ENCODE assay signal across 9 mouse cellular contexts in the genomic region with DNA sequence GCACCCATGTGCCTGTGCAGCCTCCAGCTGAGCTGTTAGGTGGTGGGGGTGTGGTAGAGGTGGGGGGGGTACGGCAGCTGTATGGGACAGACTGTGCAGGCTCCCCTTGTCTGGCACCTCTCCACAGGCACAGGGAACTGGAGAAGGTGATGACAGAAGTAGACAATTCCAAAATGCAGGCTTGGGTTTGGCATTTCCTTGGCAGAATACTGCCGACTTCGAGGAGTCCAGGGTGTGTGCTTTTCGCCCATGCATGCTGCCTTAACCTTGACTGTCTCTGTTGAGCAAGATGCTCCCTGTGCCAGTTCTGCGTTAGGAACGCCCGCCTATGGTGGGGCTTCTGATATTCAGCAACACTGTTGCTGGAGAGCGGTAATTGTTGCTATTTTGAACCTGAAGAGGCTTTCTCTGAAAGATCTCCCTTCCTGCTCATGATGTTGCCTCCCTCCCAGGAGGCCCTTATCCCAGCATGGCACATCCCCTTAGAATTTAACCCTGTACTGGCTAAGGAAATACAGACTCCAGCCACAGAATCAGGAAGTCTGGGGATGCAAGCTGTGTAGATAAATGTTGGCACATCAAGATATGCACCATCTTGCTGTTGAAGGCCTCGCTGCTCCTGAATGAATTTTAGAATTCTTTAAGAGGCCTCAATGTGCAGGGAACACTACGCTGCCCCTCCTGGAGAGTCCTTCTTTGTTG. TPM values are rescaled to one million over a fixed set of nuclear protein-coding genes. Genes with fewer than 3 reads are reported as not detected.
A peak's percentile ranks its signal among the peaks of the same experiment; 100 is the strongest.
DNase-seq lines count a peak whose midpoint lies in the region; ATAC-seq and TF ChIP-seq lines count a peak whose summit lies in the region.
"Had no signal": no experiment of that assay in that cellular context is flagged by ENCODE, and none has a peak within 500 bp of the region (broad histone marks: within the 10 kb centered on the region; RNA-seq: fewer than 3 reads in every experiment).

No protein-coding gene starts in this region.

- no peaks in the 10 kb centered on the region for H3K27me3 ChIP-seq in lung, embryonic 14.5 days (ENCODE audit: insufficient read depth, low read length)
- H3K27me3 ChIP-seq in hindbrain, embryonic 12.5 days, result no peaks in the 10 kb centered on the region
- H3K27me3 ChIP-seq in kidney, adult 2 months (replicated peaks; ENCODE audit: control insufficient read depth, insufficient read depth, low read length), result no peaks in the 10 kb centered on the region

- no peak; the same call in 1 of the 2 replicates for ATAC-seq in lung, embryonic 14.5 days (ENCODE audit: insufficient read depth)
- ATAC-seq in hindbrain, embryonic 12.5 days (ENCODE audit: low FRiP score), result no peak

- peak; percentile 14 for DNase-seq in adrenal gland, postnatal 10 days
- DNase-seq in adrenal gland, postnatal 25 days, result no peak
- peak; percentile 61 for DNase-seq in lung, embryonic 14.5 days
- DNase-seq in lung, postnatal 10 days, result no peak
- peak; percentile 24 for DNase-seq in right cerebral cortex, postnatal 25 days
- DNase-seq in kidney, adult 2 months, result no peak
- DNase-seq in cerebellum, postnatal 36 days, result no peak
- DNase-seq: adrenal gland, adult 2 months had no signal

- 27% methylated on average over 10 of the region's 10 CpGs for WGBS in lung, embryonic 14.5 days
- 52% methylated on average over 10 of the region's 10 CpGs for WGBS in hindbrain, embryonic 12.5 days
- WGBS in kidney, adult 2 months, result 42% methylated on average over 10 of the region's 10 CpGs

- no peak overlapping the region for H3K9ac ChIP-seq in lung, embryonic 14.5 days
- H3K9ac ChIP-seq in hindbrain, embryonic 12.5 days, result no peak overlapping the region

- no peak for TF ChIP-seq POLR2A in kidney, adult 2 months (IDR thresholded peaks at IDR 0.05; ENCODE audit: low read depth, low read length)

- H3K4me3 ChIP-seq in lung, embryonic 14.5 days (ENCODE audit: low read depth, low read length), result no peak overlapping the region
- H3K4me3 ChIP-seq in hindbrain, embryonic 12.5 days, result no peak overlapping the region
- H3K4me3 ChIP-seq in kidney, adult 2 months (ENCODE audit: insufficient read depth, low read depth, low read length), result no peak overlapping the region

- H3K4me1 ChIP-seq in lung, embryonic 14.5 days (ENCODE audit: insufficient read depth), result peaks cover 10% of the 10 kb centered on the region; the same call in 1 of the 2 replicates
- peaks cover 63% of the 10 kb centered on the region for H3K4me1 ChIP-seq in hindbrain, embryonic 12.5 days
- H3K4me1 ChIP-seq in kidney, adult 2 months (ENCODE audit: control insufficient read depth, insufficient read depth, low read length), result no peaks in the 10 kb centered on the region

- no peak for TF ChIP-seq CTCF in lung, embryonic 14.5 days (IDR thresholded peaks at IDR 0.05; ENCODE audit: low read depth)
- no peak for TF ChIP-seq CTCF in kidney, adult 2 months (conservative IDR thresholded peaks at IDR 0.05; ENCODE audit: insufficient read depth, insufficient read length, low read depth, low read length)

- H3K27ac ChIP-seq in lung, embryonic 14.5 days (ENCODE audit: low read depth), result no peak overlapping the region
- 0 out of 2 replicates have a peak overlapping the region, but pooled peaks have one; percentile 5 for H3K27ac ChIP-seq in hindbrain, embryonic 12.5 days
- H3K27ac ChIP-seq in kidney, adult 2 months (ENCODE audit: insufficient read depth, low read depth, low read length), result no peak overlapping the region

- H3K4me2 ChIP-seq in lung, embryonic 14.5 days, result no peak overlapping the region
- H3K4me2 ChIP-seq in hindbrain, embryonic 12.5 days (replicated peaks), result no peak overlapping the region

- H3K9me3 ChIP-seq in lung, embryonic 14.5 days (ENCODE audit: low read depth, low read length), result no peaks in the 10 kb centered on the region
- H3K9me3 ChIP-seq in hindbrain, embryonic 12.5 days (replicated peaks), result no peaks in the 10 kb centered on the region

- no peaks in the 10 kb centered on the region for H3K36me3 ChIP-seq in lung, embryonic 14.5 days (ENCODE audit: insufficient read depth)
- H3K36me3 ChIP-seq in hindbrain, embryonic 12.5 days, result peaks cover 4% of the 10 kb centered on the region
- H3K36me3 ChIP-seq in kidney, adult 2 months (ENCODE audit: control insufficient read depth, insufficient read depth, low read length), result no peaks in the 10 kb centered on the region

RNA-seq across cellular contexts. Expression of a gene that starts 26.9 kb away (rescaled TPM):
- 1 to 10 TPM; 4.5 to 8.8 TPM for total RNA-seq in adrenal gland, postnatal 10 days (2021)
- 0.57 and 1.3 TPM in 2 replicates for total RNA-seq in adrenal gland, postnatal 25 days (2021)
- 6.6 and 7.3 TPM in 2 replicates for polyA plus RNA-seq in lung, embryonic 14.5 days (2014; fragmentation: Nextera tagmentation; extraction: Ambion mirVana)
- 135 and 156 TPM in 2 replicates for polyA plus RNA-seq in hindbrain, embryonic 12.5 days (2016; fragmentation: Nextera tagmentation; extraction: Ambion mirVana)
- polyA plus RNA-seq in kidney, adult 2 months (2012; rRNA removed), result 0.54 and 0.58 TPM in 2 replicates

Comparison
In these comparisons a context has a peak if more than half of its experiments do, and no peak if none do; other contexts are left out.
1. DNase-seq: peak in adrenal gland, postnatal 10 days (single experiment), lung, embryonic 14.5 days (single experiment) and right cerebral cortex, postnatal 25 days (single experiment); none in adrenal gland, postnatal 25 days (single experiment), lung, postnatal 10 days (single experiment), kidney, adult 2 months (single experiment) and cerebellum, postnatal 36 days (0 of 2).
2. RNA of a gene that starts 26.9 kb away (polyA plus RNA-seq): 135 to 156 TPM in hindbrain, embryonic 12.5 days; 6.6 to 7.3 TPM in lung, embryonic 14.5 days and 0.54 to 0.58 TPM in kidney, adult 2 months; every median in the first group is over 10 times any median in the second.